Comparison of ENCODE assay signal across 32 mouse cellular contexts in the genomic region with DNA sequence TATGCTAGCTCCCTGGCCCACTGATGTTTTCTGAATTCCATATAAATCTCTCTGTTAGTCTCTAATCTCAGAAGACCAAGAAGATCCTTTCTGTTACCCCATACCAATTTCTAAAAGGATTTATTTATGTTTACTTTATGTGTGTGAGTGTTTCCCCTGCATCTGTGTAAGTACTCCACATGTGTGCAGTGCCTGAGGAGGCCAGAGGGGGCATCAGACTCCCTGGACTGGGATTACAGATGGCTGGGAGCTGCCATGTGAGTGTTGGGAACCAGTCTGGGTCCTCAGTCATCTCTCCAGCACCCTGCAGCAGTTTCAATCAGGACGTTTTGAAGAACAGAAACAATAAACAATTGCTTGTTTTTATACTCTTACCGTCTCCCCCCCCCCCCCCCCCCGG. TPM values are rescaled to one million over a fixed set of nuclear protein-coding genes. Genes with fewer than 3 reads are reported as not detected.
A peak's percentile ranks its signal among the peaks of the same experiment; 100 is the strongest.
DNase-seq lines count a peak whose midpoint lies in the region; ATAC-seq and TF ChIP-seq lines count a peak whose summit lies in the region.
"Had no signal": no experiment of that assay in that cellular context is flagged by ENCODE, and none has a peak within 500 bp of the region (broad histone marks: within the 10 kb centered on the region; RNA-seq: fewer than 3 reads in every experiment).

No protein-coding gene starts in this region.

- H3K4me2 ChIP-seq in lung, postnatal 0 days (replicated peaks; ENCODE audit: low read depth, low read length), result no peak overlapping the region
- H3K4me2 ChIP-seq: embryonic facial prominence, embryonic 13.5 days; heart, embryonic 11.5 days; hindbrain, embryonic 15.5 days; limb, embryonic 15.5 days; neural tube, embryonic 12.5 days had no signal

- 0 out of 2 replicates have a peak, but pooled peaks have one; percentile 5 for TF ChIP-seq CTCF in heart, adult 2 months (IDR thresholded peaks at IDR 0.05)
- TF ChIP-seq CTCF in lung, postnatal 0 days (IDR thresholded peaks at IDR 0.05), result 0 out of 2 replicates have a peak, but pooled peaks have one; percentile 8
- TF ChIP-seq CTCF in lung, adult 2 months (IDR thresholded peaks at IDR 0.05; ENCODE audit: insufficient read depth, low read length), result no peak
- TF ChIP-seq CTCF in E14TG2a.4 (conservative IDR thresholded peaks at IDR 0.05; ENCODE audit: low read length) (peak; percentile 90), Patski (IDR thresholded peaks at IDR 0.05) (peak; percentile 16)

- H3K4me1 ChIP-seq in heart, adult 2 months (ENCODE audit: control insufficient read depth, insufficient read depth, low read length), result no peaks in the 10 kb centered on the region
- no peaks in the 10 kb centered on the region for H3K4me1 ChIP-seq in lung, postnatal 0 days (ENCODE audit: insufficient read depth, low read depth, low read length)
- H3K4me1 ChIP-seq in lung, adult 2 months (ENCODE audit: control insufficient read depth, insufficient read depth, low read length), result no peaks in the 10 kb centered on the region
- peaks cover 35% of the 10 kb centered on the region for H3K4me1 ChIP-seq in E14TG2a.4 (replicated peaks; ENCODE audit: low read depth, low read length)
- H3K4me1 ChIP-seq: embryonic facial prominence, embryonic 13.5 days; forebrain, embryonic 10.5 days; hindbrain, embryonic 15.5 days; limb, embryonic 10.5 days; limb, embryonic 15.5 days; neural tube, embryonic 12.5 days had no signal

- no peak for DNase-seq in heart, adult 2 months
- DNase-seq in heart, adult 18-20 months, result no peak
- DNase-seq in lung, postnatal 0 days (ENCODE audit: low spot score), result no peak
- DNase-seq in lung, adult 2 months, result no peak
- DNase-seq in Patski (ENCODE audit: low read depth, low spot score), result no peak
- no peak for DNase-seq in adrenal gland, adult (ENCODE audit: inconsistent age in 2 of 2, low spot score in 1 of 2)
- DNase-seq: adrenal gland, postnatal 25 days; cerebellum, adult 11-12 months; cerebellum, adult 9-11 months; heart, postnatal 4 days; kidney, adult 2 months; kidney, postnatal 36 days; layer of hippocampus, postnatal 36 days; lung, postnatal 14 days; right cerebral cortex, adult 18-20 months; spleen, adult 18-20 months; thymus, adult 2 months had no signal

- no peak for TF ChIP-seq EP300 in heart, adult 2 months (IDR thresholded peaks at IDR 0.05; ENCODE audit: insufficient read depth, low read depth, low read length)
- TF ChIP-seq EP300 in lung, postnatal 0 days (IDR thresholded peaks at IDR 0.05), result no peak

- intact Hi-C loops in heart, adult 2 months (cut with DNase I), result no loop called here

- no peak overlapping the region for H3K9ac ChIP-seq in heart, adult 2 months (ENCODE audit: low read depth, low read length)
- H3K9ac ChIP-seq in lung, postnatal 0 days (replicated peaks; ENCODE audit: low read depth), result no peak overlapping the region
- H3K9ac ChIP-seq: embryonic facial prominence, embryonic 13.5 days; hindbrain, embryonic 15.5 days; limb, embryonic 15.5 days; liver, embryonic 14.5 days; neural tube, embryonic 12.5 days had no signal

- no peak for TF ChIP-seq POLR2A in heart, adult 2 months (IDR thresholded peaks at IDR 0.05; ENCODE audit: insufficient read depth, low read depth, low read length)
- no peak for TF ChIP-seq POLR2A in lung, adult 2 months (IDR thresholded peaks at IDR 0.05; ENCODE audit: borderline replicate concordance, extremely low read depth, low read depth, low read length)

- in situ Hi-C loops in Patski (cut with MboI; ENCODE audit: low pct_unique_long_range_greater_than_20kb), result no loop called here

- WGBS in heart, adult 2 months, result 66% methylated on average over 3 of the region's 3 CpGs
- 51% methylated on average over 3 of the region's 3 CpGs for WGBS in lung, postnatal 0 days
- 36% methylated on average over 3 of the region's 3 CpGs for WGBS in lung, adult 2 months

- H3K9me3 ChIP-seq in lung, postnatal 0 days (ENCODE audit: low read length), result no peaks in the 10 kb centered on the region
- no peaks in the 10 kb centered on the region for H3K9me3 ChIP-seq in E14TG2a.4 (ENCODE audit: low read length)
- H3K9me3 ChIP-seq: embryonic facial prominence, embryonic 13.5 days; forebrain, embryonic 10.5 days; hindbrain, embryonic 15.5 days; limb, embryonic 10.5 days; limb, embryonic 15.5 days; midbrain, embryonic 10.5 days; neural tube, embryonic 12.5 days had no signal

- no peaks in the 10 kb centered on the region for H3K79me2 ChIP-seq in heart, adult 2 months (replicated peaks; ENCODE audit: control insufficient read depth, insufficient read depth, low read length)

- POLR2A ChIA-PET in Patski (lab: Charles Lee), result no interaction called here

- no peaks in the 10 kb centered on the region for H3K27me3 ChIP-seq in heart, adult 2 months (ENCODE audit: control insufficient read depth, insufficient read depth, low read length)
- no peaks in the 10 kb centered on the region for H3K27me3 ChIP-seq in lung, postnatal 0 days (replicated peaks; ENCODE audit: insufficient read depth, low read length)
- H3K27me3 ChIP-seq in E14TG2a.4 (ENCODE audit: insufficient read depth, low read length) (no peaks in the 10 kb centered on the region), Patski (no peaks in the 10 kb centered on the region)
- H3K27me3 ChIP-seq: embryonic facial prominence, embryonic 13.5 days; hindbrain, embryonic 15.5 days; limb, embryonic 15.5 days; neural tube, embryonic 12.5 days had no signal

- CTCF ChIA-PET in Patski (lab: Charles Lee), result no interaction called here

- H3K36me3 ChIP-seq in heart, adult 2 months (ENCODE audit: control insufficient read depth, insufficient read depth, low read length), result 0 out of 2 replicates have a peak, but pooled peaks cover 2% of the 10 kb centered on the region
- 0 out of 2 replicates have a peak, but pooled peaks cover 5% of the 10 kb centered on the region for H3K36me3 ChIP-seq in lung, postnatal 0 days (ENCODE audit: insufficient read depth, low read length)
- H3K36me3 ChIP-seq in E14TG2a.4 (ENCODE audit: insufficient read depth, low read length), result peaks cover 18% of the 10 kb centered on the region

- no peak overlapping the region for H3K4me3 ChIP-seq in heart, adult 2 months
- H3K4me3 ChIP-seq in lung, postnatal 0 days (ENCODE audit: low read depth, low read length), result no peak overlapping the region
- no peak overlapping the region for H3K4me3 ChIP-seq in lung, adult 2 months (replicated peaks; ENCODE audit: extremely low read depth, low read depth, low read length)
- no peak overlapping the region for H3K4me3 ChIP-seq in E14TG2a.4 (replicated peaks; ENCODE audit: low read length)
- H3K4me3 ChIP-seq: embryonic facial prominence, embryonic 13.5 days; forebrain, embryonic 10.5 days; hindbrain, embryonic 15.5 days; limb, embryonic 10.5 days; limb, embryonic 15.5 days; midbrain, embryonic 10.5 days; myocyte; neural tube, embryonic 12.5 days had no signal

- H3K27ac ChIP-seq in heart, adult 2 months, result no peak overlapping the region
- no peak overlapping the region for H3K27ac ChIP-seq in lung, postnatal 0 days (ENCODE audit: low read length)
- H3K27ac ChIP-seq: embryonic facial prominence, embryonic 13.5 days; forebrain, embryonic 10.5 days; hindbrain, embryonic 15.5 days; limb, embryonic 10.5 days; limb, embryonic 15.5 days; liver, embryonic 14.5 days; midbrain, embryonic 10.5 days; neural tube, embryonic 12.5 days had no signal

- ATAC-seq in lung, postnatal 0 days, result no peak
- ATAC-seq in Patski, result no peak
- ATAC-seq: forebrain, embryonic 16.5 days; inflammation-experienced regulatory T-cells, adult 6 months; midbrain, embryonic 16.5 days had no signal

RNA-seq across cellular contexts. Expression of a gene that starts 20.5 kb away (rescaled TPM):
- total RNA-seq in heart, adult 2 months (2021), result 10 to 100 TPM; 12.9 to 16.8 TPM
- 10.2 and 16.4 TPM in 2 replicates for polyA plus RNA-seq in heart, adult 2 months (2012; rRNA removed)
- total RNA-seq in heart, adult 18-20 months (2021), result 10 to 100 TPM; 16.5 to 17.9 TPM
- polyA plus RNA-seq in lung, postnatal 0 days (2015; fragmentation: Nextera tagmentation; extraction: Ambion mirVana), result 10.6 and 14.1 TPM in 2 replicates
- polyA plus RNA-seq in lung, adult 2 months (2012; rRNA removed), result 10.9 and 15.3 TPM in 2 replicates
- 17.1 TPM for polyA plus RNA-seq in Patski (2021)

RNA-seq across cellular contexts. Expression of a gene that starts 34.7 kb away (rescaled TPM):
- total RNA-seq in heart, adult 2 months (2021), result 1 to 10 TPM; 2.0 to 3.0 TPM
- 3.0 and 3.4 TPM in 2 replicates for polyA plus RNA-seq in heart, adult 2 months (2012; rRNA removed)
- 1 to 10 TPM; 1.7 to 2.8 TPM for total RNA-seq in heart, adult 18-20 months (2021)
- 5.5 and 5.6 TPM in 2 replicates for polyA plus RNA-seq in lung, postnatal 0 days (2015; fragmentation: Nextera tagmentation; extraction: Ambion mirVana)
- polyA plus RNA-seq in lung, adult 2 months (2012; rRNA removed), result 2.6 and 2.7 TPM in 2 replicates
- polyA plus RNA-seq in Patski (2021), result 0.27 TPM
- total RNA-seq: megakaryocyte progenitor cell, adult 5-6 weeks had no signal

RNA-seq across cellular contexts. Expression of a gene that starts 47.0 kb away (rescaled TPM):
- total RNA-seq in heart, adult 2 months (2021), result 10 to 100 TPM; 32.4 to 38.1 TPM
- 15.9 and 24.9 TPM in 2 replicates for polyA plus RNA-seq in heart, adult 2 months (2012; rRNA removed)
- total RNA-seq in heart, adult 18-20 months (2021), result 10 to 100 TPM; 31.6 to 43.3 TPM
- 7.7 and 8.3 TPM in 2 replicates for polyA plus RNA-seq in lung, postnatal 0 days (2015; fragmentation: Nextera tagmentation; extraction: Ambion mirVana)
- polyA plus RNA-seq in lung, adult 2 months (2012; rRNA removed), result 18.6 and 19.9 TPM in 2 replicates
- polyA plus RNA-seq in Patski (2021), result 33.2 TPM
